Mouse (Mus musculus): Measurements from ENCODE around the gene Lsg1. TPM values are rescaled to one million over a fixed set of nuclear protein-coding genes. Genes with fewer than 3 reads are reported as not detected.

Gene Lsg1
- polyA plus RNA-seq (2017; shearing (Covaris generic)), result 10 to 100 TPM; 65.5 to 81.6 TPM

GRCm38 (mm10) chr16:30587494-30588327 lies at the start of gene Lsg1:
Gene Lsg1 (minus strand): TSS chr16:30587592.

GRCm38 (mm10) chr16:30599491-30600268 lies 12.3 kb upstream of the Lsg1 start, which contains the start of gene Fam43a:
Gene Fam43a (plus strand): TSS chr16:30599723.

DNA sequence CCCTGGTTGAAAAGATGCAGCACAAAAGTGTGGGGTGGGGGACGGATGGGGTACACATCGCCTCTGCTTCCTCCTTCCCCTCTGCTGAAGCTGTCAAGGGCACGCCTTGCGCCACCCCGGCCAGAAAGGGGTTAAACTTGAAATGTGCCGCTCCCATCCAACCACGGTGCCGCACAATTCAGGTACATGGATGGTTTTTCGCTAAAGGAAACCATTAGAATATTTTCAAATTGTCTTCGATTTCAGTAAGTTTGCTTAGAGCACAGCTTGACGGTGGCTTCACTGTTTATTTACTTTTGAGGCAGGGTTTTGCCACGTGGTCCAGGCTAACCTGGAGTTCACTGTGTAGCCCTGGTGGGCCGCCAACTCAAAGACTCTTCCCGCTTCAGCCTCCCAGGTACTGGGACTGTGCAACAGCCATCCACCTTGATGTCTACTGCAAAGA lies 36.6 kb downstream of the Lsg1 start, which contains the start of gene Tmem44:
TSS of gene Tmem44 (minus strand) at position 95 of the 445 bp plus-strand sequence.

Other genes with a start within 250 kb of the Lsg1 start
- 10 to 100 TPM; 37.9 to 47.6 TPM for gene Atp13a3, start 181.6 kb downstream of the Lsg1 start, polyA plus RNA-seq (2017; shearing (Covaris generic))
- 1 to 10 TPM in 1 of 2 experiments, under 1 TPM in 1; 0.40 to 1.3 TPM for gene Tmem44, start 36.8 kb downstream of the Lsg1 start, polyA plus RNA-seq (2017; shearing (Covaris generic))
- gene Fam43a, start 12.1 kb upstream of the Lsg1 start, polyA plus RNA-seq (2017; shearing (Covaris generic)), result 1 to 10 TPM; 3.7 to 9.8 TPM

Data from inflammation-experienced regulatory T-cells (primary cell).